Mouse (Mus musculus) embryo, embryonic 9.5 days (tissue): ENCODE measurements around the gene Olfr437.
"Not testable (repeated sequence)": the region's sequence is repeated elsewhere in the genome, so short reads cannot be mapped to it uniquely, and the experiment has no call there.

ENCODE experiments used
- DNase-seq: peaks from one replicate; pipeline ENCODE4 v3.0.0-alpha.2; 2017; ENCODE audit errors: extremely low spot score

Gene Olfr437

DNA sequence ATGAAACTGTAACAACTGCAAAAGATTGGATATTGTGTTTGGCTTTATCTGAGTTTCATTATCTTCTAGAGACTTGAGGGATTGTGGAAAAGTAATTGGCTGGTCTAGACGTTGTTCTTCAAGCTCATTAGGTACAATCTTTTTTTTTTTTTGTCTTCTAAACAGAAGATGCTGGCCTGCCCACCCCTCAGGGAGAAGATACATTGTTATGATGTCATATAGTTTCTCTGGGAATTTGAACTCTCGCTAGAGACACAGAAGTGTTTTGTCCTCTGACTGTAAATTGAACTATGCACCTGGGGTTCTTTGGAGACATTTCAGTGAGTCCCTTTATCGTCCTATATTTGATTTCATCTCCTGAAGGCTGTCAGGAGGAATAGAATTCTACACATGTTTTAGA lies at the start of gene Olfr437:
Gene Olfr437, plus strand, starts transcription at position 301 of the 400 bp plus-strand sequence.
- no peak for DNase-seq

DNA sequence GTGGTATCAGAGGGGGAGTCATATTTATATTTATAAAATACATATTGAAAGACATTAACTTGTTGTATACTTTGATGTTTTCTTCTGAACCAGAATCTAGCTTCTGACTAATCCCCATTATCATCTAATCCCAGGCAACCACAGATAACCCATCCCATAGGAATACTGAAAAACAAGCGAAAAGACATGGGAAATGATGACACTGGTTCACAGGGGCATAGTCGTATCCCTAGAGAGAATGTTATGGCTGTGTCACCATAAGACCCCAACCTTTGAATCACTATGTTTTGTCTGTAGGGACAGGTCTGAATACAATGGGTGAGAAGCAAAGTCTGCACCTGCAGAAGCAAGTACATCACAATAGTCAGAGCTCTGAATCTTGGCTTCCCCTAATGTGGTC lies 16.8 kb upstream of the Olfr437 start, which contains the start of gene Olfr237-ps1:
Gene Olfr237-ps1, plus strand, starts transcription at position 301 of the 400 bp plus-strand sequence.
- not testable (repeated sequence) for DNase-seq

DNA sequence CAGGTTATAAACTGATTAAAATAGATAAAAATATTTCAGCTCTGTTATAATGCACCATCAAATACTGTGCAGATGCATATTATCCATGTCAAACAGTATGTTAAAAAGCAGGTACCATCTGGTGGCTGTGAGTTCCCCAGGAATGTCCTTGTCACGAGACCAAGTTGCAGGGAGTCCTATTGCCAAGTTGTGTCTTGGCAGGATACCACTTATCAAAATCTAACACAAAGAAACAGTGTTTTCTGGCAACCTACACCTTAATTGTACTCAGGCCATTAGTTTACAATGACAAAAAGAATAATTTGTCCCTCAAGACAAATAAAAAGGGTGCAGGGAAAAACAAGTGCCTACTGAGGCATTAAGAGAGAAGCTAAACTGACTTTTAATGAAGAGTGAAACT lies 3.6 kb upstream of the Olfr437 start:
- DNase-seq, result no peak

DNA sequence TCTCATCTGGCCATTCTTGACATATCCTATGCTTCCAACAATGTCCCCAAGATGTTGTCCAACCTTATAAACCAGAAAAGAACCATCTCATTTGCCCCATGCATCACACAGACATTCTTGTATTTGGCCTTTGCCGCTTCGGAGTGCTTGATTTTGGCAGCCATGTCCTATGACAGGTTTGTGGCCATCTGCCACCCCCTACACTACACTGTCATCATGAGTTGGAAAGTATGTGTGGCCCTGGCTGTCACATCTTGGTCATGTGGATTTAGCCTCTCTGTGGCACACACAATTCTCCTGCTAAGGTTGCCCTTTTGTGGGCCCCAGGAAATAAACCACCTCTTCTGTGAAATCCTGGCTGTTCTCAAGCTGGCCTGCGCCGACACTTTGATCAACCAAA lies 4.2 kb downstream of the Olfr437 start:
- no peak for DNase-seq

DNA sequence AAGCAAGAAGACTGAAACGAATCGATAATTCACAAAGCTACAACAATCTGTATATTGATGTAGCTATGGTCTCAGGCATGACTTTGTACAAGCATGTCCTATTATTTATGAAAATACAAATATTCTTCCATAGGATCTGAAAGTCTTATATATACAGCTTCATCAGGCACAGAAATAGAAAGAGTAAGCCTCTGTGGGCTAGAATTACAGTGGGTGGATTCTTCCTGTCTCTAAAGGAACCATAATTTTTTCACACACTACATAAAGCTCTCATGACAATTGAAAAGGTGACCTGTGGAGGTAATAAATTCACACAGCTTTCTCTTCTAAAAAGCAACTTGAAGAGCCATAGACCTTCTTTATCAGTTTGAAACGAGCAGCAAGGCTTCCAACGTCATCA lies 8.8 kb downstream of the Olfr437 start, which contains the start of gene Olfr13:
Gene Olfr13, plus strand, starts transcription at position 301 of the 400 bp plus-strand sequence.
- DNase-seq, result no peak

DNA sequence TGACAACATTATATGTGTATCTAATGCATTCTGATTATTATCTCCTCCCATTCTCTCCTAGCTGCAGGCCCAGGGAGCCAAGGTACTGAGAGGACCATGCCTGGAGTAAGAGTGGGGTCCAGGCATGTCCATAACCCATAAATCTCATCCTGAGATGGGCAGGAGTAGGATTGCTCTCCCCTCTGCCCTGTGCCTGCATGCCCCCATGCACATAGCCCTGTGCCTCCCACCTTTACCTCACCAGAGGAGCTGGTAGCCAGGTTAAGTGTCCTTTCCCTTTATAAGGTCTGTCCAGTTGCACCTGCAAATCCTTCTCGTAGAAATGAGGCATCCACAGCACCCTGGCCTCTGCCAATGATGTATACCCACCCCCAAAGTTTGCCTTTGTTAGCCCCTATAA lies 15.0 kb downstream of the Olfr437 start:
- no peak for DNase-seq

DNA sequence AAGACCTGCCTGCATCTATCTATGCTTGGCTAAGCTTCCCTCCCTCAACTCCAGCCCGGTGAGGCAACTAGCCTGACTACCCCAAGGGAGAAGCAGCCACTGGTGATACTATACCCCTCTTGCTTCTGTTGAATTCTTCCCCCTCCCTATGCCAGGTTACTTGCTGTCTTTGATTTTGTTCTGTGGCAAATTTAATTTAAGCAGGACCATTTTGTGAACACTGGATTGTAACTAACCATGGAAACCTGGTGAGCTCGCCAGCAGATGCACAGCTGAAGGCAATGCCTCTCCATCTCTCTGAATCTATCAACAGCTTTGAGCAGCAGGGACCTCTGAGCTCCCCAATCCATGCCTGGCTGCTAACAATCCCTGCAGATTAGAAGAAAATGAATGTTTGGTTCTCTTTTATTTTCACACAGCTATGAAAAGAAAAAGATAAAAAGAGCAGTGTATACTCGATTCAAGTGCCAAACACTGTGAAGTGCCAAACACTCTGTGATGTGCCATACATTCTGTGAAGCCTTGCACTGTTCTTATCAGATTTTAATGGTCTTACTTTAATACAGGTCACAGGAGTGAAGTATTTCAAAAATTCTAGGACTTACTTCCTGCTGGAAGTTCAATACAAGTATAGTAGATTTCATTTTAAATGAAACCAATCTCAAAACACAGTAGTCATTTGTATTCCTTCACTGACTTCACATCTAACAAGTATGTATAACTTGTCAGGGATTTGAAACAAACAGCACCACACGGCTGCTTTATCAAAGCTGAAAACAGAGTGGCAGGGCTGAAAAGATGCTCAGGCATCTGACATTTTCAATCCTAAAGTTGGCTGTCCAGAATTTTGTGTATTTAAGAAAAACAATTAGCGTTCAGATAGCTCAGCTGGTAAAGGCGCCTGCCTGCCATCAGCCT lies 15.8 kb downstream of the Olfr437 start:
- DNase-seq, result no peak

DNA sequence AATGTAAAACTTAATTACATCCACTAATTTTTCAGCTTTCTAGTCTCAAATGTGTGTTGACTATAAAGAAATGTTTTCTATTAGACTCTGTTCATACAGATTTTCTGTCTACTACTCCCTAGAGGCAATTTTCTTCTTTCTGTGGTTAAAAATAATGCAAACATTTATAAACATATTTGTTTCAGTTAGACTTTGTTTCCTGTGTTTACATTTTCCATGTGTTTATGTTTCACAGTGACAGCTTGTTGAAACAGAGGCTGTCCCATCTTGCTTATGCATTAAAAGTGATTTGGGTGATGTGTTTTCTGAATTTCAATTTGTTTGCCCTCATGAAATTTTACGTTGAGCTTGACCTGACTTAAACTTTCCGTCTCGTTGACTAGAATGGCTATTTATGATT lies 27.9 kb downstream of the Olfr437 start:
- no peak for DNase-seq

DNA sequence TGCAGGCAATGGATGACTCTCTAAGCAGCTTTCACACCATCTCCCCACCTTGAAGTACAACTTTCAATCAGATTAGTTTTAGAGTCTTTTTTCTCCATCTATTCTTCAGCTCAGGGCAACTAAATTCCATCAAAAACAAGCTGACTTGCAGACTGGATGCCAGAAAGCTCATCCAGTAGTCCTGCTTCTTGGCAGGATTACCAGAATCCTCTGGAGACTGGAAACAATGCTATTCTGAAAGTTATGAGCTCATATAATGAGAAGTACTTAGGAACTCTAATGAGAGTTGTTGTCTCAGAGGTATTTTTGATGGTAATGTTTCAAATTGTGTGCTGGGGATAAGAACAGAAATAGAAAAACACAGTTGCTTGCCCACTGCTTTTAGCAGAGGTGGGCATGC lies 33.7 kb downstream of the Olfr437 start, which contains the start of gene Olfr435:
Gene Olfr435, plus strand, starts transcription at position 366 of the 400 bp plus-strand sequence.
- no peak for DNase-seq

DNA sequence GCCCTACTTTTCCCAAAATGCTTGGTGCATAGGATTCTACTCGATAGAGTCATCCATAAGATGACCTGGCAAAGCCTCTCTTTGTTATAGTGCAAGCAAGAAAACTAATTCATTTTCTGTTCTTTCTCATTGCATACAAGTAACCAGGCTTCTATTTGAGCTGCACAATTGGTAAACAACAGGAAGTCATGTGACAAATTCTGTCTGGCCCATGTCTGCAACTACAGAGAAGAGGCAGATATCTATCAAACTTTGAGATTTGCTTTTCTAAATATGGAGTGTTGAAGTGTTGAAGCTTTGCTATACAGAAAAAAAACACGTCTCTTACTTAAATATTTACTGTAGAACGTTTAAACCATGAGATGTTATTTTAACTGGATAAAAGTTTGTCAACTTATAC lies 35.0 kb downstream of the Olfr437 start:
- DNase-seq, result no peak

DNA sequence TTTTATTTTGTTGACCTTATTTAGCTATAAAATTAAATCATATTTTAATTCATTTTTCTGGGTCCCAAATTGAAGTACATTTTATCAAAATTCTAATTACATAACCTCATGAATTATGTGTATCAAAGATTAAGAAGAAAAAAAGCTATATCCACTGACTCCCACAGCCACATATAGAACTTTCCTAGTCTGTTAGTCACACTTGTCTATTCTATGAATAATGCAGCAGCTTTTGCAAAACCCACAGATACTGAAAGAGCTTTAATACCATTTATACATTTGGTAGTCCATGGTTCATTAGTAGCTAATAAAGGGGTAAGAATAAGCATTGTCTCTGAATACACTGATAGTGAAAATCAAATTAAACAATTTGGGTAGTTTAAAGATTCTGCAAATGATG lies 39.7 kb downstream of the Olfr437 start:
- no peak for DNase-seq

DNA sequence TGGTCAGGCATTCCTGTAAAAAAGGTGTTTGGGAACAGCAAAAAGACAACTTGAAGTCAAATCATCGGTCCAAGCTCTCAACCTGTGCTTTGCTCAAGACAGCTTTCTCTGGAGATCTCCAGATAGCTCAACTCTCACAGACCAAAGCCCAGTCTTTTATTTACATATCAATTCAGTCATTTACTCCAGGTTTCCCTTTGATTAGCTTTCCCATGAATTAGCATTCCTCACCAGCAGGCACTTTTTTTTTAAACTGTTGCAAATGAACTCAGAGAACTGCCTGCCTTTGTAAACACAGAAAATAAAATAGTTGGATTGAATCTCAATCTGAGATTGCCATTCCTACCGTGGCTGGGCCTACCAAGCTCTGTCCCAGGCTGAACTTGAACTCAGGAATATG lies 42.3 kb downstream of the Olfr437 start:
- DNase-seq, result no peak

DNA sequence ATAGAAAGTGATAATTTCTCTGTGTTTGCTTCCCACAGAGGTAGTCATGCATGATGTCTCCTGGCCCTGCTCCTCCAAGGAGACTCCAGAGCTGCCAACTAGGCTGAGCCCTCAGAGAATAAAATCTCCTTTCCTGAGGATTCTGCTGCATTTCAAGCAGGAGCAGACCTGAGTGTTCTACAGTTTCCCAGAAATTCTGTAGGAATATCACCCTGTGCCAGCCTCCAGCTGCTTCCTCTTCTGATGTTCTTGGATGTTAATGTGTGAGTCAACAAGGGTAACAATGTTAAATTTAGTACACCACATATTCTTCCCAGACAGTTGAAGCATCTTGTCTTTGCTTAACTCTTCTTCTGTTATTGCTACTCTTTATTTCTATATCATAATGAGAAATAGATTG lies 49.8 kb downstream of the Olfr437 start, which contains the start of gene Olfr434:
Gene Olfr434, plus strand, starts transcription at position 149 of the 400 bp plus-strand sequence.
- not testable (repeated sequence) for DNase-seq
